Mouse (Mus musculus) stomach, postnatal 0 days (tissue): Measurements from ENCODE around the gene Abca14. TPM values are rescaled to one million over a fixed set of nuclear protein-coding genes. Genes with fewer than 3 reads are reported as not detected.

Experiments used
- ATAC-seq: fragments of 200-750 bp; cut with Nextera tagmentation; 2 replicates; pipeline ENCODE4 v1.8.0; 2017; ENCODE audit not compliant: low FRiP score, low TSS enrichment
- DNase-seq: peaks from one replicate; pipeline ENCODE4 v3.0.0-alpha.2; 2016; ENCODE audit warnings: low spot score
- H3K27ac ChIP-seq: fragments of 300-500 bp; sonication (generic); replicated peaks from 2 replicates; pipeline ENCODE4 v1.5.1; 2014; ENCODE audit warnings: mild to moderate bottlenecking, control low read depth
- H3K27me3 ChIP-seq: fragments of 300-500 bp; sonication (generic); 2 replicates; pipeline ENCODE4 v1.6.1; 2014; ENCODE audit warnings: low read length; ENCODE audit not compliant: control insufficient read depth, insufficient read depth
- H3K36me3 ChIP-seq: fragments of 300-500 bp; sonication (generic); 2 replicates; pipeline ENCODE4 v1.6.1; 2014; ENCODE audit warnings: low read length, mixed read lengths; ENCODE audit not compliant: control insufficient read depth, insufficient read depth
- H3K4me1 ChIP-seq: fragments of 300-500 bp; sonication (generic); replicated peaks from 2 replicates; pipeline ENCODE4 v1.6.1; 2014; ENCODE audit warnings: antibody characterized with exemption; ENCODE audit not compliant: control insufficient read depth, insufficient read depth
- H3K4me2 ChIP-seq: fragments of 300-500 bp; sonication (generic); replicated peaks from 2 replicates; pipeline ENCODE4 v1.6.1; 2014; ENCODE audit warnings: low read depth, mild to moderate bottlenecking, control low read depth, moderate library complexity
- H3K4me3 ChIP-seq: fragments of 300-500 bp; sonication (generic); 2 replicates; pipeline ENCODE4 v1.5.1; 2014; ENCODE audit warnings: low read depth, low read length, control low read depth
- H3K9ac ChIP-seq: fragments of 300-500 bp; sonication (generic); 2 replicates; pipeline ENCODE4 v1.6.1; 2014; ENCODE audit warnings: mild to moderate bottlenecking, low read length, control low read depth, mixed read lengths
- H3K9me3 ChIP-seq: fragments of 300-500 bp; sonication (generic); 2 replicates; pipeline ENCODE4 v1.6.1; 2016; ENCODE audit warnings: low read length; ENCODE audit not compliant: control insufficient read depth
- CTCF ChIP-seq: IDR thresholded peaks from 2 replicates; pipeline ENCODE4 v1.5.1; 2016; ENCODE audit warnings: antibody characterized with exemption, low read depth, mild to moderate bottlenecking, moderate library complexity
- EP300 ChIP-seq: optimal IDR thresholded peaks from 2 replicates; pipeline ENCODE3; 2016; ENCODE audit warnings: antibody characterized with exemption
- WGBS: fragments of 180-500 bp; shearing (Covaris S2); extraction: QIAGEN DNeasy Blood & Tissue Kit; methylation state at CpG from one replicate; pipeline ENCODE4 v1.1.7; 2014; 5-methylcytosine and 5-hydroxymethylcytosine counted together
- polyA plus RNA-seq: library from polyadenylated mRNA; unstranded; fragments of >200 nt; fragmentation: Nextera tagmentation; extraction: Ambion mirVana; gene quantifications from 2 replicates; pipeline ENCODE4 v1.2.1, GENCODE M21; 2015

Gene Abca14
- polyA plus RNA-seq, 1 experiment from 2014 or later, result not detected

DNA sequence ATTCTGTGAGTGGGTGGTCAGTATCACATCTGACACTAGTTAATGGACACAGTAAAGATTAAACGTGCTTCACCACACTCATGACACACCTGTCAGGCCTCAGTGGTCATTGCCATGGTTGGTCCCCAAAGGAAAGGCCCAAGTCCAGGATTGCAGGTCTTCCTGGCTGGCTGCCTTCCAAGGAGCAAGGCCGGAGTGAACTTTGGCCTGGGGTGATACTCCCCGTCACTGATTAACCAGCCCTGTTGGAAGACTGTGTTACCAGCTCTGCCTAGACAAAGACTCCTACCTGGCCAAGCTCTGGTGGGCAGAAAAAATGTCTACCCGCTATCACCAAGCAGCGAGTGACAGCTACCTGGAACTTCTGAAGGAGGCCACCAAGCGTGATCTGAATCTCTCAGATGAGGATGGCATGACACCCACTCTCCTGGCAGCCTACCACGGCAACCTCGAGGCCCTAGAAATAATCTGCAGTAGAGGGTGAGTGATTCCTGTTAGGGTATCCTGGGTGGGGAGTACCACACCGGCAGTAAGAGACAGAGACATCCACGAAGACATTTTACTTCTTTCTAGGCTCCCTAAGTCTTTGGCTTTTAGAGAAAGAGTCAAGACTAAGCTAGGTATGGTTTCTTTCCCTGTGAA, 30.0 kb upstream of the Abca14 start, which contains the start of gene Anks4b:
Gene Anks4b (plus strand): TSS at position 256 of the 642 bp plus-strand sequence.
- Histone ChIP-seq H3K36me3 (no peaks in the 10 kb centered on the region), H3K9me3 (no peaks in the 10 kb centered on the region), H3K27ac (no peak within 1 kb of the TSS; the same call in 1 of the 2 replicates), H3K4me1 (no peaks in the 10 kb centered on the region), H3K27me3 (no peaks in the 10 kb centered on the region), H3K4me2 (peak within 1 kb of the TSS; percentile 5; the same call in 1 of the 2 replicates), H3K4me3 (no peak within 1 kb of the TSS), H3K9ac (no peak within 1 kb of the TSS)
- TF ChIP-seq CTCF (no peak), EP300 (no peak)
- ATAC-seq, result peak; percentile 93
- 73% methylated on average over 10 of the region's 10 CpGs for whole genome bisulfite sequencing
- DNase-seq, result peak; percentile 76

DNA sequence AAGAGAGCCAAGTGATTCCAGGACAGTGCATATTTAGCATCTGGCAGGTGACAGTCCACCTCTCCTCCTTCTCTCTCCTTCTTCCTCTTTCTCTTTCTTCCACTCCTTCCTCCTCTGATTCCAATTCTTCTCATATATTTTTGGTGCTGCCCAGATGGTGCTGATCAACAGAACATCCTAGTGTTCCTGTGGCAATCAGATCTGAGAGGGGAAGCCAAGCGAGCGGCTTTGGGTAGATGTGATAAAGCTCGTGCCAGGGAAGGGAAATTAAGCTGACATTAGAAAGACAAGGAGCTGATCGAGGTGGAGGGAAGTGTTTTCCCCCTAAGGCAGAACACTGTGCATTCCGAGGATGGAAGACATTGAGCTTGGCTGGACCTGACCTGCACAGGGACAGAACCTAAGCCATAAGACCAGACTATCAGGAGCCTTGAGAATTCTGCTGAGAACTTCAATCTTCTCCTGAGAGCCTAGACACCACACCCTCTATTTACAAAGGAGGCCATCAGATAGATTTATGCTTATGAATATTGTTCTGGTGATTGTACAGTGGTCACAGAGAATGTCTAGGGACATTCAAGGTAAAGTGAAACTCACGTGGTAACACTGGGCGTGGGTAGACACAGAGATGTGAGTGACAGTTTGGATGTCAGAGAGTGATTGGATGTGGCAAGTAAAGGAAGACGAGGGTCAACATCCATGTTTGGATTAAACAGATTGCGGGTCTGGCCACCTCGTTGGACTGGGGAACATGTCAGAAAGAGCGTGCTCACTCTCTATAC, 28.8 kb upstream of the Abca14 start:
- no peak overlapping the region for H3K27ac ChIP-seq
- H3K4me2 ChIP-seq, result peak overlapping the region; percentile 5
- no peak overlapping the region for H3K9ac ChIP-seq
- TF ChIP-seq CTCF, result no peak
- TF ChIP-seq EP300, result no peak
- DNase-seq (no peak), ATAC-seq (0 out of 2 replicates have a peak, but pooled peaks have one; percentile 32)
- WGBS, result 69% methylated on average over 11 of the region's 11 CpGs
- H3K9me3 ChIP-seq, result no peaks in the 10 kb centered on the region
- no peaks in the 10 kb centered on the region for H3K27me3 ChIP-seq
- no peaks in the 10 kb centered on the region for H3K4me1 ChIP-seq
- H3K4me3 ChIP-seq, result no peak overlapping the region
- no peaks in the 10 kb centered on the region for H3K36me3 ChIP-seq

DNA sequence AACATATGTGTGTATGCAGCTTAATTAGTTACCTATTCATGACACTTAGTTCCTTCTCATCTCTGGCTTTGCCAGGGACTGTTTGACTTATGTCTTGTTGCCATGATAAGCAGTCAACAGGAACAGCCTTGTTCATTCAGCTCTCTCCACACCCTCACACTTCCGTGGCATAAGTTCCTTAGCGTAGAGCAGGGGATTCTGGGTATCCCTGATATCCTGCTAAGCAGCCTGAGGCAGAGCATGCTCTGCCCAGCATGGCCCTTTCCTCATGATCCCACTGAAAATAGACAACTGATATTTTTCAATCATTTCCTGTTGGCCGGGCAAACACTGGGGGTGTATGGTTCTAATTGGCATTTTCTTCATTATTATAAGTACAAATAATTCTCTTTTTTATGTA, 26.1 kb upstream of the Abca14 start:
- ATAC-seq (peak; percentile 49), DNase-seq (no peak)
- H3K9me3 ChIP-seq, result no peaks in the 10 kb centered on the region
- H3K27ac ChIP-seq, result no peak overlapping the region
- H3K36me3 ChIP-seq, result no peaks in the 10 kb centered on the region
- 81% methylated on average over 3 of the region's 3 CpGs for WGBS
- H3K4me2 ChIP-seq, result no peak overlapping the region
- no peak for TF ChIP-seq CTCF
- TF ChIP-seq EP300, result no peak
- H3K4me3 ChIP-seq, result no peak overlapping the region
- H3K9ac ChIP-seq, result no peak overlapping the region
- H3K27me3 ChIP-seq, result no peaks in the 10 kb centered on the region
- H3K4me1 ChIP-seq, result no peaks in the 10 kb centered on the region

DNA sequence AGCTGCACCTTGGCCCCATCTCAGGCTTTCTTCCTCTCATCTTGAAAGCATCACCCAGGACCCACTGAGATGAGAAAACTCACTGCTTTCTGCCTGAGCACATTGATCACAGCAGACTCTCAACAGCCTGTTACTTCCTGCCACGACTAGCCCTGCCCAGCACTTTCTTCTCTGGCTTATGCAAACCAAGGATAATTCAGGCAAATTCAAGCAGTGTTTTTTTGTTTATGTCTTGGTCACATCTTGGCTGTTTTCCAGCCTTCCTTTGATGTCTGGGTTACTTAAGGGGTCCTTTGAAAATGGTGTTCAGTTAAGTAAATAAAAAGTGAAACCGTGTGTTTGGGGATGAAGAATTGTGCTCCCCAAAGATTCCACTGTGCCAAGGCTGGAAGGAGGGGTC, 24.8 kb upstream of the Abca14 start:
- H3K4me2 ChIP-seq, result no peak overlapping the region
- TF ChIP-seq CTCF, result no peak
- no peak for TF ChIP-seq EP300
- H3K9me3 ChIP-seq, result no peaks in the 10 kb centered on the region
- no peaks in the 10 kb centered on the region for H3K4me1 ChIP-seq
- no peaks in the 10 kb centered on the region for H3K27me3 ChIP-seq
- no peak overlapping the region for H3K27ac ChIP-seq
- WGBS, result 8% methylated on average over 2 of the region's 2 CpGs
- DNase-seq (no peak), ATAC-seq (no peak)
- no peaks in the 10 kb centered on the region for H3K36me3 ChIP-seq
- no peak overlapping the region for H3K4me3 ChIP-seq
- no peak overlapping the region for H3K9ac ChIP-seq

DNA sequence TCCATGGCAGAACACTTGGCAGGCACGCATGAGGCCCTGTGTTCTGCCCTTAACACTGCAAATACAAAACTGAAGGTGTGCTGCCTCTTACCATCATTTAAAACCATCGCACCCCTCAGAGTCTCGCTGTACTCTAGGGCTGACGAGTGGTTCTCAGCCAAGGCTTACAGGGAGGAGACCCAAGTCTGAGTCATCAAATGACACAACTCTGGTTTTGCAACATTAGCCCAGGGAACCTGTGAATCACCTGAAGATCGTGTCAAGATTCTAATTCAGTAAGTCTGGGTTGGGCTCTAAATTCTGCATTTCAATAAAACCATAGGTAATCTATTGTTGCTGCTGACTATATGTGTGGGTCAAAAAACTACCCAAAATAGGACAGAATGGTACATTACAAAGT, 23.2 kb upstream of the Abca14 start:
- no peak overlapping the region for H3K9ac ChIP-seq
- peak; percentile 87 for ATAC-seq
- no peak for DNase-seq

More for the DNA sequence above, 23.2 kb upstream of the Abca14 start:
- H3K4me1 ChIP-seq, result no peaks in the 10 kb centered on the region
- H3K27me3 ChIP-seq, result no peaks in the 10 kb centered on the region
- H3K4me3 ChIP-seq, result no peak overlapping the region
- TF ChIP-seq EP300 (no peak), CTCF (no peak)
- H3K36me3 ChIP-seq, result no peaks in the 10 kb centered on the region
- H3K4me2 ChIP-seq, result no peak overlapping the region
- no peaks in the 10 kb centered on the region for H3K9me3 ChIP-seq
- WGBS, result 67% methylated on average over 5 of the region's 5 CpGs
- no peak overlapping the region for H3K27ac ChIP-seq
